Mouse (Mus musculus) CH12.LX (cell line): Measurements from ENCODE around the gene Dzank1.

ENCODE experiments used
- CTCF ChIP-seq, 2 experiments: IDR thresholded peaks in 1 of 2; conservative IDR thresholded peaks in 1 of 2; 2 replicates each; pipeline ENCODE4 v1.5.1; 2011 to 2012; ENCODE audit warnings: low read depth in 2 of 2, low read length in 2 of 2, improper control_type of control experiment in 1 of 2, inconsistent platforms in 1 of 2, mild to moderate bottlenecking in 1 of 2, moderate library complexity in 1 of 2
- E2F4 ChIP-seq: IDR thresholded peaks from 2 replicates; pipeline ENCODE4 v1.6.1; 2011; ENCODE audit warnings: low read depth, low read length, improper control_type of control experiment; ENCODE audit not compliant: insufficient replicate concordance
- EP300 ChIP-seq: IDR thresholded peaks from 2 replicates; pipeline ENCODE4 v1.6.1; 2011; ENCODE audit warnings: low read length, improper control_type of control experiment
- MAX ChIP-seq: IDR thresholded peaks from 2 replicates; pipeline ENCODE4 v1.6.1; 2011; ENCODE audit warnings: low read length, improper control_type of control experiment
- ZC3H11A ChIP-seq: IDR thresholded peaks from 2 replicates; pipeline ENCODE4 v1.6.1; 2012; ENCODE audit warnings: low read depth, mild to moderate bottlenecking, inconsistent platforms, low read length, improper control_type of control experiment

- no peak for TF ChIP-seq MAX
- TF ChIP-seq CTCF (conservative IDR thresholded peaks at IDR 0.05 in 1 of 2, IDR thresholded peaks at IDR 0.05 in 1 of 2; ENCODE audit: low read depth in 2 of 2, low read length in 2 of 2), result no peak
- TF ChIP-seq E2F4, result no peak
- no peak for TF ChIP-seq ZC3H11A
- no peak for TF ChIP-seq EP300
These were observed 105.0 kb downstream of the Dzank1 start for GRCm38 (mm10) chr2:144422094-144422675.
